Mouse (Mus musculus) effector memory CD4-positive, alpha-beta T cell, adult 7 months (primary cell): ENCODE results near the gene Frmpd3. TPM values are rescaled to one million over a fixed set of nuclear protein-coding genes. Genes with fewer than 3 reads are reported as not detected.

Experiments
- polyA plus RNA-seq: library from polyadenylated mRNA; unstranded; fragments of 100-300 nt; shearing (Covaris generic); gene quantifications from one replicate; pipeline ENCODE4 v1.2.1, GENCODE M21; 2017

Gene Frmpd3
- not detected for polyA plus RNA-seq

GRCm38 (mm10) chrX:140341656-140342392, at the start of gene Frmpd3:
Frmpd3 (plus strand) TSS chrX:140342263.

GRCm38 (mm10) chrX:140456279-140456731, 114.2 kb downstream of the Frmpd3 start, which contains the start of gene Prps1:
Prps1 (plus strand) TSS chrX:140456613.

Other genes with a start within 250 kb of the Frmpd3 start
- 87.0 TPM for gene Prps1, start 114.3 kb downstream of the Frmpd3 start, polyA plus RNA-seq